Mouse (Mus musculus) C2C12 (cell line): ENCODE data around the gene Pgp. TPM values are rescaled to one million over a fixed set of nuclear protein-coding genes. Genes with fewer than 3 reads are reported as not detected.

Source experiments
- H3K27me3 ChIP-seq: one replicate; pipeline ENCODE4 v1.6.1; 2011; ENCODE audit not compliant: control insufficient read depth, insufficient read depth, insufficient read length
- H3K36me3 ChIP-seq: one replicate; pipeline ENCODE4 v1.6.1; 2011; ENCODE audit not compliant: control insufficient read depth, insufficient read depth
- H3K4me3 ChIP-seq: one replicate; pipeline ENCODE4 v1.5.1; 2011; ENCODE audit warnings: mild to moderate bottlenecking, control low read depth; ENCODE audit not compliant: poor library complexity, insufficient read depth, severe bottlenecking
- H3K79me2 ChIP-seq: one replicate; pipeline ENCODE4 v1.6.1; 2011; ENCODE audit not compliant: control insufficient read depth, insufficient read depth
- H3K79me3 ChIP-seq: one replicate; pipeline ENCODE4 v1.6.1; 2011; ENCODE audit warnings: low read depth, control low read depth
- H3ac ChIP-seq: one replicate; pipeline ENCODE3; 2011; ENCODE audit warnings: low read depth; ENCODE audit not compliant: control insufficient read depth, insufficient read length
- CEBPB ChIP-seq: IDR thresholded peaks from one replicate; pipeline ENCODE4 v1.6.1; 2011; ENCODE audit warnings: low read depth, mild to moderate bottlenecking, control low read depth, moderate library complexity
- CTCF ChIP-seq: IDR thresholded peaks from one replicate; pipeline ENCODE4 v1.5.1; 2011; ENCODE audit not compliant: control insufficient read depth, insufficient read depth, insufficient read length
- FOSL1 ChIP-seq: IDR thresholded peaks from one replicate; pipeline ENCODE4 v1.8.0; 2011; ENCODE audit warnings: mild to moderate bottlenecking, low read length; ENCODE audit not compliant: poor library complexity, insufficient read depth, severe bottlenecking
- MAX ChIP-seq: IDR thresholded peaks from one replicate; pipeline ENCODE4 v1.6.1; 2011; ENCODE audit warnings: mild to moderate bottlenecking, control low read depth
- MYOD1 ChIP-seq: IDR thresholded peaks from one replicate; pipeline ENCODE4 v1.6.1; 2011; ENCODE audit warnings: low read depth; ENCODE audit not compliant: control insufficient read depth, insufficient read length
- MYOG ChIP-seq: IDR thresholded peaks from one replicate; pipeline ENCODE4 v1.6.1; 2011; ENCODE audit not compliant: control insufficient read depth, insufficient read length; ENCODE audit errors: extremely low read depth
- USF1 ChIP-seq: IDR thresholded peaks from one replicate; pipeline ENCODE4 v1.6.1; 2011; ENCODE audit warnings: low read depth, mild to moderate bottlenecking, control low read depth, moderate library complexity
- polyA plus RNA-seq: library from polyadenylated mRNA; unstranded; fragments of >200 nt; fragmentation: generic; extraction: Trizol; gene quantifications from one replicate; pipeline ENCODE4 v1.2.1, GENCODE M21; 2012; ENCODE audit warnings: missing spikeins

Gene Pgp
- polyA plus RNA-seq, 1 experiment, result 56.7 TPM

- H3K27me3 ChIP-seq, result no peaks in the 10 kb centered on the region
- no peak overlapping the region for H3K4me3 ChIP-seq
- no peak overlapping the region for H3ac ChIP-seq
- H3K36me3 ChIP-seq, result peaks cover 28% of the 10 kb centered on the region
- H3K79me2 ChIP-seq, result no peaks in the 10 kb centered on the region
- no peaks in the 10 kb centered on the region for H3K79me3 ChIP-seq
- no peak for TF ChIP-seq MAX
- no peak for TF ChIP-seq FOSL1
- TF ChIP-seq CTCF, result no peak
- no peak for TF ChIP-seq MYOG
- TF ChIP-seq CEBPB, result no peak
- TF ChIP-seq USF1, result no peak
- no peak for TF ChIP-seq MYOD1
Measured at GRCm38 (mm10) chr17:24443409-24443808, 26.8 kb upstream of the Pgp start.

DNA sequence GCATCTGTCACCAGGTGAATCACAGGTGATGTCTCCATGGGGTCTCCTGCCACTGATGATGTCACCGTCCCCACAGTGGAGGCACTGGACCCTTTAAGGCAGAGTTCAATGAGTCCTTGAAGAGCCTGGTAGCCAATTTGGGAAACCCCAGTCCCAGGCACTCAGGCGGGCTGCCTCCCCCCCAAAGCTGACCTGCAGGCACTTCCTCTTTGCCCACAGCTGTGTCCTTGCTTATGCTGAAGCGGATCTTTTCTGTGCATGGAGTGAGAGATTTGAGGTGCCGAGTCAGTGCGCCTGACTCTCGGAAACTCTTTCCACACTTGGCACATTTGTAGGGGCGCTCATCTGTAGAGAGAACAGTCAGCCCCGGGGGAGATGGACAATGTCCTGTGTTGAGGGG, 23.6 kb upstream of the Pgp start:
- Histone ChIP-seq H3ac (no peak overlapping the region), H3K4me3 (no peak overlapping the region), H3K79me3 (no peaks in the 10 kb centered on the region), H3K27me3 (no peaks in the 10 kb centered on the region), H3K36me3 (peaks cover 44% of the 10 kb centered on the region), H3K79me2 (peaks cover 4% of the 10 kb centered on the region)
- TF ChIP-seq USF1 (no peak), FOSL1 (no peak), MYOG (no peak), MYOD1 (no peak), MAX (no peak), CTCF (no peak), CEBPB (no peak)

GRCm38 (mm10) chr17:24449507-24449906, 20.7 kb upstream of the Pgp start:
- Histone ChIP-seq H3K27me3 (no peaks in the 10 kb centered on the region), H3K79me2 (peaks cover 33% of the 10 kb centered on the region), H3K79me3 (peaks cover 14% of the 10 kb centered on the region), H3K4me3 (no peak overlapping the region), H3ac (no peak overlapping the region), H3K36me3 (peaks cover 34% of the 10 kb centered on the region)
- TF ChIP-seq MYOG (no peak), USF1 (no peak), MYOD1 (no peak), FOSL1 (no peak), CEBPB (no peak)

DNA sequence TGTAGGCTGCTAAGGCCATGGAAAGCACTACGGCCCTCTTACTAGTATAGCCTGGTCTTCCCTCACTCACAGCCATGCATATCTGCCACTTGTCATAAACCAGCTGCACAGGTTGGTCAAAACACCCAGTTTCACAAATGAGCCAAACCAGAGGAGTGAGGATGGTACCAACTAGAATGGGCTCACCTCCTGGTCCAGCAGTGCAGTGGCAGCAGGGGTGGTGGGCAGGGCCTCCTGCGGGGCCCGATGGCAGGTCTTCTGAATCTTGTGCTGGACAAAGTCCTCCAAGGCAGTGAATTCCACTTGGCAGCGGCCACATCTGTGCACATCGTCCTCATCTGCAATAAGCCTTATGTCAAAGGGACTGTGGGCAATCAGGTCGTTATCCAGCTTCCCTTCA, 19.0 kb upstream of the Pgp start:
- no peak overlapping the region for H3ac ChIP-seq
- H3K79me2 ChIP-seq, result peaks cover 38% of the 10 kb centered on the region
- H3K79me3 ChIP-seq, result peaks cover 17% of the 10 kb centered on the region
- no peak overlapping the region for H3K4me3 ChIP-seq
- H3K27me3 ChIP-seq, result no peaks in the 10 kb centered on the region
- peaks cover 25% of the 10 kb centered on the region for H3K36me3 ChIP-seq
- TF ChIP-seq USF1 (no peak), MYOG (no peak), MAX (no peak), CEBPB (no peak), MYOD1 (no peak)

- Histone ChIP-seq H3K27me3 (no peaks in the 10 kb centered on the region), H3K79me2 (peaks cover 43% of the 10 kb centered on the region), H3K79me3 (peaks cover 19% of the 10 kb centered on the region), H3K36me3 (peaks cover 17% of the 10 kb centered on the region), H3K4me3 (no peak overlapping the region), H3ac (no peak overlapping the region)
- TF ChIP-seq MAX, result no peak
- TF ChIP-seq MYOD1, result no peak
- TF ChIP-seq CEBPB, result no peak
- no peak for TF ChIP-seq CTCF
Measured at GRCm38 (mm10) chr17:24453372-24453771, 16.8 kb upstream of the Pgp start.

DNA sequence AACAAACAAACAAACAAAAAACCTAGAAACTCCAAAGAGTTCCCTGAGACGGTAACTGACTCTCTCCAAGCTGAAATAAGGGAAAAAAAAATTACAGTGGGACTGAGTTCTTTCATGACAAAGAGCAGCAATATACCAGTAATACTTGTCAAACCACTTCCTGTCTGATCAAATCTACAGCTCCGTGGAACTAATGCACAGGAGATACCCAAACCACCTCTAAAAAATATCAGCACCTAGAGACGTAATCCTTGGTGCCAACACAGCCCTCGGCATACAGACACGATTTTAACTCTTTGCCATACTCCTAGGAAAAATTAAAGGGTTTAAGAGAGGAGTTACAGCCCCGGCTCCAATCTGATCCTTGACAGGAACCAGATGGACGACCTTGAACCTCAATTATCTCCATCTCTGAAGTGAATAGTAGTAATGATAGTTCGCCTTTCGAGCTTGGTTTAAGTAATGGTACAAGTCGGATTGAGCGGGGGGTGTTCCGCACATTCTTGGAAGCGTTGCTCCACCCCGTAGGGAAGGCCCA, 15.9 kb upstream of the Pgp start:
- Histone ChIP-seq H3K36me3 (peaks cover 17% of the 10 kb centered on the region), H3K79me2 (peaks cover 43% of the 10 kb centered on the region), H3K4me3 (peak overlapping the region; percentile 79), H3K27me3 (no peaks in the 10 kb centered on the region), H3K79me3 (peaks cover 19% of the 10 kb centered on the region), H3ac (no peak overlapping the region)
- no peak for TF ChIP-seq CTCF
- TF ChIP-seq MYOD1, result no peak
- no peak for TF ChIP-seq USF1
- TF ChIP-seq MAX, result no peak
- TF ChIP-seq FOSL1, result no peak
- no peak for TF ChIP-seq CEBPB
- TF ChIP-seq MYOG, result no peak
